Mouse (Mus musculus) cortical plate, adult 2 months (tissue): ENCODE data around the gene Atp2a2.

Experiments used
- CTCF ChIP-seq: fragments of 200-500 bp; IDR thresholded peaks from 2 replicates; pipeline ENCODE4 v1.5.1; 2011; ENCODE audit warnings: mild to moderate bottlenecking, control low read depth, low read length; ENCODE audit not compliant: insufficient read depth; ENCODE audit errors: extremely low read depth
- POLR2A ChIP-seq: fragments of 200-500 bp; IDR thresholded peaks from 2 replicates; pipeline ENCODE4 v1.6.1; 2011; ENCODE audit warnings: mild to moderate bottlenecking, low read length, control low read depth; ENCODE audit not compliant: insufficient read depth; ENCODE audit errors: extremely low read depth

DNA sequence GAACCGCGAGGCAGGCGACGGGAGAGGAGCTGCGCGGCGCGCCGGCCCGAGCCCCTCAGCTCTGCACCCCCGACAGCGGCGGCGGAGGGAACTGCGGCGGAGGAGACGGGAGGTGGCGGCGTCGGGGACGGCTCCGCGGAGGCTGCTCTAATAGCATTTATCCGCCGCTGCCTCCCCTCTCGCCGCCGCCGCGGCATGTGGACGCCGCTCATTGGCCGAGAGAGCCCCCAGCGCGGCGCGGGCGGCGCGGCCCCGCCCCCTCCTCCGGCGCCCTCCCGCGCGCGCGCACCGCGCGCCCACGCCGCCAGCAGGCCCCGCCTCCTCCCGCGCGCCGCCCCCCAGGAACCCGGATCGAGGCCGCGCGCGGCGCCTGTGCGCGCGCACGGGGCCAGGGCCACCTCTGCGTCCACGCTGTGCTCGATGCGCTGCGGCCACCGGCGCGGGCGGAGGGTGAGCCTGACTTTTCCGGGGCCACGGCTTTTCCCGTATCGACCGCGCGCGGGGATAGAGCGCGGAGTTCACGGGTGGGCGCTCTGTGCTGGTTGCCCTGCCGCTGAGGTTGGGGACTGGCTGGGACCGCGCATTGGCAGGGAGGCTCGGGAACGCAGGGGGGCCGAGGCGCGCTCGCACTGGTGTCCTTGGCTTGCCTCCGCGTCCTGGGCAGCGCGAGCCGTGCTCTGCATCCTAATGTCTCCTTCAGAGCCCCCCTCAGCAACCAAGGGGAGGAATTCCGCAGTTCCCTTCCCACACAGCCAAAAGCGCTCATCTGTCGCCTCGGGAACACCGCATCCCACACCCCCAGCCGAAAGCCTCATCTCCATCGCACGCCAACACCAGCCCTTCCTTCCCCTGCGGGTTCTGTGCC, at the start of gene Atp2a2:
- TF ChIP-seq CTCF = no peak
- peak; percentile 73 for TF ChIP-seq POLR2A
